Mouse (Mus musculus) MEL (cell line): Measurements from ENCODE around the gene Ambra1. TPM values are rescaled to one million over a fixed set of nuclear protein-coding genes. Genes with fewer than 3 reads are reported as not detected.

ENCODE experiments used
- DNase-seq: peaks from one replicate; pipeline ENCODE4 v3.0.0; 2011; ENCODE audit warnings: low read depth, low spot score
- H3K27ac ChIP-seq: 2 replicates; pipeline ENCODE4 v1.5.1; 2012; ENCODE audit warnings: low read depth, mild to moderate bottlenecking, control low read depth, low read length, moderate library complexity; ENCODE audit not compliant: control insufficient read depth
- H3K27me3 ChIP-seq, 2 experiments: fragments of 150-350 bp in 1 of 2; sonication (generic) in 1 of 2; 2 replicates each; pipeline ENCODE4 v1.6.1; 2012; ENCODE audit warnings: low read length in 2 of 2, mild to moderate bottlenecking in 2 of 2, improper control_type of control experiment in 1 of 2, moderate library complexity in 1 of 2; ENCODE audit not compliant: insufficient read depth in 2 of 2, control insufficient read depth in 1 of 2
- H3K36me3 ChIP-seq, 2 experiments: 2 replicates each; pipeline ENCODE4 v1.6.1; 2012 to 2014; ENCODE audit warnings: low read length in 2 of 2, improper control_type of control experiment in 1 of 2, inconsistent platforms in 1 of 2, mild to moderate bottlenecking in 1 of 2; ENCODE audit not compliant: insufficient read depth in 2 of 2, control insufficient read depth in 1 of 2
- H3K4me1 ChIP-seq, 2 experiments: fragments of 150-350 bp in 1 of 2; sonication (generic) in 1 of 2; 2 replicates each; pipeline ENCODE4 v1.6.1; 2012; ENCODE audit warnings: low read length in 2 of 2, improper control_type of control experiment in 1 of 2, mild to moderate bottlenecking in 1 of 2; ENCODE audit not compliant: insufficient read depth in 2 of 2, control insufficient read depth in 1 of 2
- H3K4me3 ChIP-seq, 2 experiments: fragments of 150-350 bp in 1 of 2; sonication (generic) in 1 of 2; 2 replicates each; pipeline ENCODE4 v1.5.1; 2012; ENCODE audit warnings: low read depth in 2 of 2, low read length in 2 of 2, mild to moderate bottlenecking in 2 of 2, moderate library complexity in 2 of 2, control low read depth in 1 of 2, improper control_type of control experiment in 1 of 2; ENCODE audit not compliant: control insufficient read depth in 1 of 2, insufficient read depth in 1 of 2
- H3K79me2 ChIP-seq: 2 replicates; pipeline ENCODE4 v1.6.1; 2012; ENCODE audit warnings: mild to moderate bottlenecking, low read length, moderate library complexity; ENCODE audit not compliant: control insufficient read depth, poor library complexity, insufficient read depth
- H3K9ac ChIP-seq: 2 replicates; pipeline ENCODE4 v1.6.1; 2012; ENCODE audit warnings: low read depth, mild to moderate bottlenecking, control low read depth, low read length, moderate library complexity; ENCODE audit not compliant: control insufficient read depth, poor library complexity, severe bottlenecking
- H3K9me3 ChIP-seq: fragments of 150-350 bp; sonication (generic); replicated peaks from 2 replicates; pipeline ENCODE4 v1.6.1; 2012; ENCODE audit warnings: mild to moderate bottlenecking, low read length, improper control_type of control experiment, moderate library complexity; ENCODE audit not compliant: insufficient read depth
- CHD1 ChIP-seq: IDR thresholded peaks from 2 replicates; pipeline ENCODE4 v1.6.1; 2012; ENCODE audit warnings: low read depth, mild to moderate bottlenecking, inconsistent platforms, low read length, improper control_type of control experiment
- CHD2 ChIP-seq: IDR thresholded peaks from 2 replicates; pipeline ENCODE4 v1.6.1; 2011; ENCODE audit warnings: low read length, improper control_type of control experiment
- ELF1 ChIP-seq: IDR thresholded peaks from 2 replicates; pipeline ENCODE4 v1.6.1; 2014; ENCODE audit warnings: low read depth, mild to moderate bottlenecking, inconsistent platforms, low read length, improper control_type of control experiment, moderate library complexity
- EP300 ChIP-seq, 2 experiments: IDR thresholded peaks; 2 replicates each; pipeline ENCODE4 v1.6.1; 2011; ENCODE audit warnings: improper control_type of control experiment in 2 of 2, low read length in 2 of 2, low read depth in 1 of 2, mild to moderate bottlenecking in 1 of 2
- ETS1 ChIP-seq: IDR thresholded peaks from 2 replicates; pipeline ENCODE4 v1.6.1; 2012; ENCODE audit warnings: low read depth, mild to moderate bottlenecking, inconsistent platforms, low read length, improper control_type of control experiment, moderate library complexity
- GABPA ChIP-seq: IDR thresholded peaks from 2 replicates; pipeline ENCODE4 v1.6.1; 2012; ENCODE audit warnings: low read depth, mild to moderate bottlenecking, inconsistent platforms, low read length, improper control_type of control experiment, moderate library complexity
- GATA1 ChIP-seq: IDR thresholded peaks from 2 replicates; pipeline ENCODE4 v1.6.1; 2011; ENCODE audit warnings: low read depth, low read length, improper control_type of control experiment
- HCFC1 ChIP-seq: IDR thresholded peaks from 2 replicates; pipeline ENCODE4 v1.6.1; 2012; ENCODE audit warnings: low read depth, mild to moderate bottlenecking, inconsistent platforms, low read length, improper control_type of control experiment, moderate library complexity
- JUND ChIP-seq: IDR thresholded peaks from 2 replicates; pipeline ENCODE4 v1.6.1; 2011; ENCODE audit warnings: low read depth, mild to moderate bottlenecking, improper control_type of control experiment, low read length
- KAT2A ChIP-seq: conservative IDR thresholded peaks from 2 replicates; pipeline ENCODE4 v1.6.1; 2012; ENCODE audit warnings: low read depth, low read length, improper control_type of control experiment, inconsistent platforms
- MAZ ChIP-seq: IDR thresholded peaks from 2 replicates; pipeline ENCODE4 v1.6.1; 2012; ENCODE audit warnings: low read depth, mild to moderate bottlenecking, inconsistent platforms, low read length, improper control_type of control experiment
- NELFE ChIP-seq: IDR thresholded peaks from 2 replicates; pipeline ENCODE4 v1.6.1; 2011; ENCODE audit warnings: low read depth, low read length, improper control_type of control experiment
- NRF1 ChIP-seq: IDR thresholded peaks from 2 replicates; pipeline ENCODE4 v1.6.1; 2014; ENCODE audit warnings: low read depth, mild to moderate bottlenecking, inconsistent platforms, low read length, improper control_type of control experiment, moderate library complexity; ENCODE audit not compliant: poor library complexity, insufficient read depth, severe bottlenecking
- POLR2AphosphoS2 ChIP-seq: IDR thresholded peaks from 2 replicates; pipeline ENCODE4 v1.6.1; 2011; ENCODE audit warnings: low read length, improper control_type of control experiment
- SMC3 ChIP-seq: IDR thresholded peaks from 2 replicates; pipeline ENCODE4 v1.6.1; 2011; ENCODE audit warnings: low read depth, low read length, improper control_type of control experiment
- TAL1 ChIP-seq: IDR thresholded peaks from 2 replicates; pipeline ENCODE4 v1.6.1; 2012; ENCODE audit warnings: mild to moderate bottlenecking, inconsistent platforms, low read length, moderate library complexity, mixed read lengths
- TCF12 ChIP-seq: IDR thresholded peaks from 2 replicates; pipeline ENCODE4 v1.6.1; 2014; ENCODE audit warnings: low read depth, mild to moderate bottlenecking, inconsistent platforms, low read length, improper control_type of control experiment, moderate library complexity
- ZKSCAN1 ChIP-seq: IDR thresholded peaks from 2 replicates; pipeline ENCODE4 v1.6.1; 2012; ENCODE audit warnings: low read depth, mild to moderate bottlenecking, inconsistent platforms, low read length, improper control_type of control experiment, moderate library complexity
- polyA plus RNA-seq, 2 experiments: library from polyadenylated mRNA; stranded (reverse) in 1 of 2; unstranded in 1 of 2; fragments of >175 nt in 1 of 2; fragments of >200 nt in 1 of 2; gene quantifications; 2 replicates each; pipeline versions ENCODE4 v1.2.1 to v1.2.4; 2012; ENCODE audit warnings: low replicate concordance in 2 of 2, low read depth in 1 of 2; ENCODE audit not compliant: insufficient read length in 2 of 2, insufficient read depth in 1 of 2, missing spikeins in 1 of 2
- total RNA-seq: library from RNA; depleted of rRNA; stranded (reverse); fragments of 300-350 nt; gene quantifications from 2 replicates; pipeline ENCODE4 v1.2.3, GENCODE M21; 2012

Gene Ambra1
- total and polyA plus RNA-seq, 3 experiments, result 14.6 to 24.7 TPM; not detected in 1

DNA sequence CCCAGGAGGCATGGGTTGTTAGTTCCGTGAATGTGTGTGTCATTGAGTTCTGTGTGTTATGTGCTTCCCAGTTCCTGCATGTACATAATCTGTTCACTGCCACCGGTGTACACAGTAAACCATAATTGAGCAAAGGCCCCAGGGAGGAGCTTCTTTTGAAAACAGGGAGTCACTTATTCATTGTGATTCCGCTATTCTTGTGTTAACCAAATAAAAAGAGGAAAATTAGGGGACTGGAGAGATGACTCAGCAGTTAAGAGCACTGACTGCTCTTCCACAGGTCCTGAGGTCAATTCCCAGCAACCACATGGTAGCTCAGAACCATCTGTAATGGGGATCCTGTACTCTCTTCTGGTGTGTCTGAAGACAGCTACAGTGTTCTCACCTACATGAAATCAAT, 164.8 kb downstream of the Ambra1 start:
- Histone ChIP-seq H3K4me1 (no peaks in the 10 kb centered on the region), H3K4me3 (no peak overlapping the region), H3K79me2 (no peaks in the 10 kb centered on the region), H3K9me3 (no peaks in the 10 kb centered on the region), H3K27me3 (no peaks in the 10 kb centered on the region), H3K9ac (no peak overlapping the region), H3K27ac (no peak overlapping the region), H3K36me3 (peaks cover 0 to 9% of the 10 kb centered on the region in 2 experiments; a peak in 2 of 4 replicates)
- TF ChIP-seq MAZ, result no peak
- no peak for TF ChIP-seq GABPA
- TF ChIP-seq CHD1, result no peak
- TF ChIP-seq POLR2AphosphoS2, result no peak
- DNase-seq, result no peak

DNA sequence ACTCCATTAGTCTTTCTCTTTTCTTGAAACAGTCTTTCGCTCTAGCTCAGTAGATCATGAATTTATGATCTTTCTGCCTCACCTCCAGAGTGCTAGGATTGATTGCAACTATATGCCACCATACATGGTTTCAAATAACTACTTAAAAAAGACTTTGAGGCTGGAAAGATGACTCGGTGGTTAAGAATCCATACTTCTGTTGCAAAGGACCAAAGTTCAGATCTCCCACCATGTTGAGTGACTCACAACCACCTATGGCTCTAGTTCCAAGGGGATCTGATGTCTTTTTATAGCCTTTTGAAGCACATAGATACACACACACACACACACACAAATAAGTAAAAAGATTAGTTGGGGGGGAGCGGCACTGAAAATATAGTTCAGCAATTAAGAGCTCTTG, 165.5 kb downstream of the Ambra1 start:
- H3K36me3 ChIP-seq, result peaks cover 0 to 9% of the 10 kb centered on the region in 2 experiments; a peak in 2 of 4 replicates
- no peak for DNase-seq
- H3K4me3 ChIP-seq, result no peak overlapping the region
- H3K9me3 ChIP-seq, result no peaks in the 10 kb centered on the region
- no peak overlapping the region for H3K9ac ChIP-seq
- no peaks in the 10 kb centered on the region for H3K79me2 ChIP-seq
- H3K4me1 ChIP-seq, result no peaks in the 10 kb centered on the region
- TF ChIP-seq JUND (no peak), KAT2A (no peak), HCFC1 (no peak), ELF1 (no peak), SMC3 (no peak), ETS1 (no peak), NELFE (no peak), CHD1 (no peak), CHD2 (no peak), NRF1 (no peak), ZKSCAN1 (no peak), TCF12 (no peak), GATA1 (no peak), TAL1 (no peak), EP300 (IDR thresholded peaks at IDR 0.05; ENCODE audit: low read depth in 1 of 2, low read length in 2 of 2) (no peak)
- H3K27ac ChIP-seq, result no peak overlapping the region
- H3K27me3 ChIP-seq, result no peaks in the 10 kb centered on the region
